Mouse (Mus musculus) CH12.LX (cell line): ENCODE measurements around the gene Brd3.

Source experiments
- CTCF ChIP-seq, 2 experiments: IDR thresholded peaks in 1 of 2; conservative IDR thresholded peaks in 1 of 2; 2 replicates each; pipeline ENCODE4 v1.5.1; 2011 to 2012; ENCODE audit warnings: low read depth in 2 of 2, low read length in 2 of 2, improper control_type of control experiment in 1 of 2, inconsistent platforms in 1 of 2, mild to moderate bottlenecking in 1 of 2, moderate library complexity in 1 of 2
- ELF1 ChIP-seq: IDR thresholded peaks from 2 replicates; pipeline ENCODE4 v1.6.1; 2014; ENCODE audit warnings: low read depth, mild to moderate bottlenecking, inconsistent platforms, low read length, improper control_type of control experiment
- MAX ChIP-seq: IDR thresholded peaks from 2 replicates; pipeline ENCODE4 v1.6.1; 2011; ENCODE audit warnings: low read length, improper control_type of control experiment
- MEF2A ChIP-seq: IDR thresholded peaks from 2 replicates; pipeline ENCODE4 v1.6.1; 2014; ENCODE audit warnings: low read depth, mild to moderate bottlenecking, inconsistent platforms, low read length, improper control_type of control experiment, borderline replicate concordance
- POLR2A ChIP-seq: IDR thresholded peaks from 2 replicates; pipeline ENCODE4 v1.6.1; 2011; ENCODE audit warnings: low read depth, mild to moderate bottlenecking, improper control_type of control experiment, low read length
- POLR2AphosphoS2 ChIP-seq: IDR thresholded peaks from 2 replicates; pipeline ENCODE4 v1.6.1; 2011; ENCODE audit warnings: low read depth, low read length, improper control_type of control experiment
- USF2 ChIP-seq: conservative IDR thresholded peaks from 2 replicates; pipeline ENCODE4 v1.6.1; 2011; ENCODE audit warnings: low read depth, low read length, improper control_type of control experiment

GRCm38 (mm10) chr2:27475495-27476302 lies 31.8 kb downstream of the Brd3 start:
- TF ChIP-seq MAX (no peak), CTCF (conservative IDR thresholded peaks at IDR 0.05 in 1 of 2, IDR thresholded peaks at IDR 0.05 in 1 of 2; ENCODE audit: low read depth in 2 of 2, low read length in 2 of 2) (no peak), POLR2AphosphoS2 (no peak), USF2 (no peak), MEF2A (no peak), POLR2A (peak; percentile 89), ELF1 (no peak)
